Mouse (Mus musculus) brain, embryonic 14.5 days (tissue): ENCODE measurements around the gene Adpgk.

Experiments used
- CTCF ChIP-seq: fragments of 200-500 bp; IDR thresholded peaks from 2 replicates; pipeline ENCODE4 v1.5.1; 2012; ENCODE audit warnings: inconsistent platforms, mild to moderate bottlenecking, moderate library complexity, borderline replicate concordance; ENCODE audit not compliant: insufficient read depth, insufficient read length; ENCODE audit errors: extremely low read depth
- POLR2A ChIP-seq: fragments of 200-500 bp; IDR thresholded peaks from 2 replicates; pipeline ENCODE4 v1.6.1; 2012; ENCODE audit warnings: mild to moderate bottlenecking, inconsistent platforms, borderline replicate concordance; ENCODE audit not compliant: poor library complexity, insufficient read depth, insufficient read length, severe bottlenecking; ENCODE audit errors: extremely low read depth

DNA sequence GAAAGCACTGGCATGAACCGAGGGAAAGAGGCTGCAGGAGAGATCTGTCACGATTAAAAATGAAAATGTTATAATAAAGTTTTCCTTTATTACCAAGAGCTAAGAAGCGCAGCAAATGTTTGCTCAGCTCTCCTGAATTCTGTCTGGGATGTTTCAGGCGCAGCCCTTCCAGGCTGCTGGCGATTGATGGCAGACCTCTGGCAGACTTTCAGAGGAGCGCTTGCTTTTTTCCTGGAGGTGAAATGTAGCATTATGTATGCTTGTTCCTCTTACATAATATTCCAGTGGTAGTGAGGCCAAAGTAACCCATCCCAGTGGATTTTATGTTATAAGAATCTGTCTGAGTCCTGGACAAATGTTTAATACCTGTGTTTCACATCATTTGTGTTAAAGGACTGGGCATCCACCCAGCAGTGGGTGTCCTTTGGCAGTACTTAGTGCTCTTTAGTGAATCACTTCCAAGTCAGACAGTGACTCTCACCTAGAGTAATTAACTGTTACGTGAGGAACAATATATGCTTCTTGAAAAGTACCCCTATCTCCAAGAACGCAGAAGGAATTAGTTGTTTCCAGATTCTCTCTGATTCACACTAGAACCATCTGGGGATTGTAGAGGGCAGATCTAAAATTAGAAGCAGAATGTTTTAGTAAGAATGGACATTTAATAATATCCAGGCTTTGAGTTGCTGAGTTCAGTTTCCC is 19.4 kb downstream of the Adpgk start:
- no peak for TF ChIP-seq POLR2A
- TF ChIP-seq CTCF = no peak
